Mouse (Mus musculus): ENCODE data around the gene Hyal3. TPM values are rescaled to one million over a fixed set of nuclear protein-coding genes. Genes with fewer than 3 reads are reported as not detected.
"Not testable (repeated sequence)": the region's sequence is repeated elsewhere in the genome, so short reads cannot be mapped to it uniquely, and the experiment has no call there.

The Hyal3 gene
- polyA plus RNA-seq, 1 experiment from 2014 or later = 1.3 TPM

DNA sequence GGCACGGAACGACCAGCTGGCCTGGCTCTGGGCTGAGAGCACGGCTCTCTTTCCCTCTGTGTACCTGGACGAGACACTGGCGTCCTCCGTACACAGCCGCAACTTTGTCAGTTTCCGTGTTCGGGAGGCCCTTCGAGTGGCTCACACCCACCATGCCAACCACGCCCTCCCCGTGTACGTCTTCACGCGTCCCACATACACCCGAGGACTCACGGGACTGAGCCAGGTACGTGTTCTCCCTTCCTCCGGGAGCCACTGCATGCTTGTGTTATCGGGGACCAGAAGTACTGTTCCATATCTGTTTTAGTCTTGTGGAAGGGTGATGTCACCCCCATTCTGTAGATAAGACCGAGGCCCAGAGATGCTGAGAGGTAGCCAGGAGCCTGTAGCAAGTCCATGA, 9.8 kb upstream of the Hyal3 start:
- Histone ChIP-seq H3K36me3 (ENCODE audit: control insufficient read depth, insufficient read depth, low read length) (peaks cover 6% of the 10 kb centered on the region; the same call in 1 of the 2 replicates), H3K9me3 (ENCODE audit: control insufficient read depth, low read length) (no peaks in the 10 kb centered on the region), H3K9ac (ENCODE audit: low read length) (0 out of 2 replicates have a peak overlapping the region, but pooled peaks have one; percentile 82), H3K27ac (replicated peaks) (peak overlapping the region; percentile 86), H3K4me1 (replicated peaks; ENCODE audit: control insufficient read depth, insufficient read depth) (peaks cover 11% of the 10 kb centered on the region), H3K4me3 (ENCODE audit: low read depth, low read length) (peak overlapping the region; percentile 76), H3K27me3 (ENCODE audit: control insufficient read depth, insufficient read depth, low read length) (no peaks in the 10 kb centered on the region), H3K4me2 (replicated peaks; ENCODE audit: low read depth) (peak overlapping the region; percentile 71)
- 59% methylated on average over 21 of the region's 21 CpGs for WGBS
- 0 out of 2 replicates have a peak, but pooled peaks have one; percentile 3 for ATAC-seq (ENCODE audit: low FRiP score, low TSS enrichment)
- TF ChIP-seq CTCF (IDR thresholded peaks at IDR 0.05; ENCODE audit: low read depth) = no peak
- no peak for TF ChIP-seq EP300 (optimal IDR thresholded peaks at IDR 0.05)
- peak; percentile 71 for DNase-seq (ENCODE audit: low spot score)

GRCm38 (mm10) chr9:107571534-107572326, 8.9 kb upstream of the Hyal3 start:
- DNase-seq (ENCODE audit: low spot score) = no peak
- Histone ChIP-seq H3K27me3 (ENCODE audit: control insufficient read depth, insufficient read depth, low read length) (no peaks in the 10 kb centered on the region), H3K9ac (ENCODE audit: low read length) (no peak overlapping the region), H3K4me3 (ENCODE audit: low read depth, low read length) (peak overlapping the region; percentile 10; the same call in 1 of the 2 replicates), H3K4me2 (replicated peaks; ENCODE audit: low read depth) (peak overlapping the region; percentile 71), H3K9me3 (ENCODE audit: control insufficient read depth, low read length) (no peaks in the 10 kb centered on the region), H3K4me1 (replicated peaks; ENCODE audit: control insufficient read depth, insufficient read depth) (peaks cover 15% of the 10 kb centered on the region), H3K36me3 (ENCODE audit: control insufficient read depth, insufficient read depth, low read length) (peaks cover 6% of the 10 kb centered on the region; the same call in 1 of the 2 replicates), H3K27ac (replicated peaks) (peak overlapping the region; percentile 86)
- TF ChIP-seq EP300 (optimal IDR thresholded peaks at IDR 0.05) (no peak), CTCF (IDR thresholded peaks at IDR 0.05; ENCODE audit: low read depth) (no peak)
- ATAC-seq (ENCODE audit: low FRiP score, low TSS enrichment) = no peak
- 84% methylated on average over 22 of the region's 22 CpGs for WGBS

DNA sequence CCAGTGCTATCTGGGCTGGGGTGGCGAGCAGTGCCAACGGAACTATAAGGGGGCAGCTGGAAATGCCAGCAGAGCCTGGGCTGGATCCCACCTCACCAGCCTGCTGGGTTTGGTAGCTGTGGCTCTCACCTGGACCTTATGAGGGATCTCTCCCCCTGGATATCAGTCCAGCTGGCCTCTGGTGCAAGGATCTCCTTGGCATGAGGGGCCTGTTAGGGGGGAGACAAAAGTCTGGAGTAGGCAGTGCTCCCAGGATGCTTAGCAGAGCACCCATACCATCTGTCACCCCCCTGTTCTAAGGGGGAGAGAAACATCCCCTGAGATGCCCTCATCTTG, 8.3 kb upstream of the Hyal3 start:
- H3K4me1 ChIP-seq (replicated peaks; ENCODE audit: control insufficient read depth, insufficient read depth) = peaks cover 15% of the 10 kb centered on the region
- H3K9me3 ChIP-seq (ENCODE audit: control insufficient read depth, low read length) = no peaks in the 10 kb centered on the region
- DNase-seq (ENCODE audit: low spot score) = no peak
- no peak for ATAC-seq (ENCODE audit: low FRiP score, low TSS enrichment)
- no peak overlapping the region for H3K4me2 ChIP-seq (replicated peaks; ENCODE audit: low read depth)
- H3K9ac ChIP-seq (ENCODE audit: low read length) = no peak overlapping the region
- H3K4me3 ChIP-seq (ENCODE audit: low read depth, low read length) = no peak overlapping the region
- H3K36me3 ChIP-seq (ENCODE audit: control insufficient read depth, insufficient read depth, low read length) = peaks cover 6% of the 10 kb centered on the region; the same call in 1 of the 2 replicates
- 97% methylated on average over 2 of the region's 2 CpGs for WGBS
- no peaks in the 10 kb centered on the region for H3K27me3 ChIP-seq (ENCODE audit: control insufficient read depth, insufficient read depth, low read length)
- no peak for TF ChIP-seq CTCF (IDR thresholded peaks at IDR 0.05; ENCODE audit: low read depth)
- no peak overlapping the region for H3K27ac ChIP-seq (replicated peaks)

DNA sequence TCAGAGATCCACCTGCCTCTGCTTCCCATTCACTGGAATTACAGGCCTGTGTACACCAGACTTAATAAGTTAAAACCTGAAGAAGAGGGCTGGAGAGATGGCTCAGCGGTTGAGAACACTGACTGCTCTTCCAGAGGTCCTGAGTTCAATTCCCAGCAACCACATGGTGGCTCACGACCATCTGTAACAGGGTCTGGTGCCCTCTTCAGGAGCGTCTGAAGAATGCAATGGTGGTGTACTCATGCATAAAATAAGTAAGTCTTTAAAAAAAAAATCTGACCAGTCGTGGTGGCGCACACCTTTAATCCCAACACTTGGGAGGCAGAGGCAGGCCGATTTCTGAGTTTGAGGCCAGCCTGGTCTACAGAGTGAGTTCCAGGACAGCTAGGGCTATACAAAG, 6.8 kb upstream of the Hyal3 start:
- not testable (repeated sequence) for H3K4me3 ChIP-seq (ENCODE audit: low read depth, low read length); H3K36me3 ChIP-seq (ENCODE audit: control insufficient read depth, insufficient read depth, low read length); H3K9ac ChIP-seq (ENCODE audit: low read length); DNase-seq (ENCODE audit: low spot score); H3K27me3 ChIP-seq (ENCODE audit: control insufficient read depth, insufficient read depth, low read length); H3K27ac ChIP-seq (replicated peaks); ATAC-seq (ENCODE audit: low FRiP score, low TSS enrichment); H3K4me2 ChIP-seq (replicated peaks; ENCODE audit: low read depth); H3K9me3 ChIP-seq (ENCODE audit: control insufficient read depth, low read length)
- H3K4me1 ChIP-seq (replicated peaks; ENCODE audit: control insufficient read depth, insufficient read depth) = peaks cover 18% of the 10 kb centered on the region
- TF ChIP-seq CTCF (IDR thresholded peaks at IDR 0.05; ENCODE audit: low read depth) = peak; percentile 34; the same call in 1 of the 2 replicates
- 90% methylated on average over 6 of the region's 6 CpGs for WGBS

GRCm38 (mm10) chr9:107575579-107576356, 4.8 kb upstream of the Hyal3 start:
- H3K27me3 ChIP-seq (ENCODE audit: control insufficient read depth, insufficient read depth, low read length) = no peaks in the 10 kb centered on the region
- H3K9ac ChIP-seq (ENCODE audit: low read length) = no peak overlapping the region
- H3K4me2 ChIP-seq (replicated peaks; ENCODE audit: low read depth) = no peak overlapping the region
- H3K36me3 ChIP-seq (ENCODE audit: control insufficient read depth, insufficient read depth, low read length) = peaks cover 6% of the 10 kb centered on the region; the same call in 1 of the 2 replicates
- H3K27ac ChIP-seq (replicated peaks) = peak overlapping the region; percentile 92
- H3K4me3 ChIP-seq (ENCODE audit: low read depth, low read length) = no peak overlapping the region
- DNase-seq (ENCODE audit: low spot score) (peak; percentile 83), ATAC-seq (ENCODE audit: low FRiP score, low TSS enrichment) (peak; percentile 85)
- H3K9me3 ChIP-seq (ENCODE audit: control insufficient read depth, low read length) = no peaks in the 10 kb centered on the region
- 53% methylated on average over 14 of the region's 14 CpGs for WGBS
- peak; percentile 1 for TF ChIP-seq EP300 (optimal IDR thresholded peaks at IDR 0.05)
- no peak for TF ChIP-seq CTCF (IDR thresholded peaks at IDR 0.05; ENCODE audit: low read depth)
- H3K4me1 ChIP-seq (replicated peaks; ENCODE audit: control insufficient read depth, insufficient read depth) = peaks cover 9% of the 10 kb centered on the region

Data from stomach, postnatal 0 days (tissue).